Mouse (Mus musculus) stomach, embryonic 14.5 days (tissue): ENCODE data around the gene Med6. TPM values are rescaled to one million over a fixed set of nuclear protein-coding genes. Genes with fewer than 3 reads are reported as not detected.

Source experiments
- ATAC-seq: fragments of 200-750 bp; cut with Nextera tagmentation; 2 replicates; pipeline ENCODE4 v1.8.0; 2017; ENCODE audit warnings: low read depth, moderate TSS enrichment; ENCODE audit not compliant: insufficient number of reproducible peaks, insufficient read depth, low FRiP score
- H3K27ac ChIP-seq: fragments of 300-500 bp; sonication (generic); 2 replicates; pipeline ENCODE4 v1.5.1; 2014; ENCODE audit warnings: mild to moderate bottlenecking, low read length, moderate library complexity, mixed read lengths
- H3K27me3 ChIP-seq: fragments of 300-500 bp; sonication (generic); 2 replicates; pipeline ENCODE4 v1.6.1; 2014; ENCODE audit warnings: low read length, control low read depth, mixed read lengths; ENCODE audit not compliant: control insufficient read depth, insufficient read depth
- H3K36me3 ChIP-seq: fragments of 300-500 bp; sonication (generic); 2 replicates; pipeline ENCODE4 v1.6.1; 2014; ENCODE audit warnings: mild to moderate bottlenecking, control low read depth, low read length, moderate library complexity, mixed read lengths; ENCODE audit not compliant: control insufficient read depth, insufficient read depth
- H3K4me1 ChIP-seq: fragments of 300-500 bp; sonication (generic); 2 replicates; pipeline ENCODE4 v1.6.1; 2014; ENCODE audit warnings: low read length, control low read depth, mixed read lengths; ENCODE audit not compliant: control insufficient read depth, insufficient read depth
- H3K4me2 ChIP-seq: fragments of 300-500 bp; sonication (generic); replicated peaks from 2 replicates; pipeline ENCODE4 v1.6.1; 2014; ENCODE audit warnings: low read depth, low read length, control low read depth
- H3K4me3 ChIP-seq: fragments of 300-500 bp; sonication (generic); 2 replicates; pipeline ENCODE4 v1.5.1; 2014; ENCODE audit warnings: low read depth, low read length, control low read depth
- H3K9ac ChIP-seq: fragments of 300-500 bp; sonication (generic); replicated peaks from 2 replicates; pipeline ENCODE4 v1.6.1; 2014; ENCODE audit warnings: low read depth, mild to moderate bottlenecking, control low read depth, low read length, moderate library complexity, mixed read lengths
- H3K9me3 ChIP-seq: fragments of 300-500 bp; sonication (generic); 2 replicates; pipeline ENCODE4 v1.6.1; 2016; ENCODE audit warnings: low read depth, low read length, control low read depth; ENCODE audit not compliant: control insufficient read depth
- WGBS: fragments of 180-500 bp; shearing (Covaris S2); extraction: QIAGEN DNeasy Blood & Tissue Kit; methylation state at CpG from one replicate; pipeline ENCODE4 v1.1.7; 2014; 5-methylcytosine and 5-hydroxymethylcytosine counted together
- polyA plus RNA-seq: library from polyadenylated mRNA; unstranded; fragments of >200 nt; fragmentation: Nextera tagmentation; extraction: Ambion mirVana; gene quantifications from 2 replicates; pipeline ENCODE4 v1.2.1, GENCODE M21; 2014

Gene Med6
- polyA plus RNA-seq, 1 experiment from 2014 or later = 66.5 TPM

DNA sequence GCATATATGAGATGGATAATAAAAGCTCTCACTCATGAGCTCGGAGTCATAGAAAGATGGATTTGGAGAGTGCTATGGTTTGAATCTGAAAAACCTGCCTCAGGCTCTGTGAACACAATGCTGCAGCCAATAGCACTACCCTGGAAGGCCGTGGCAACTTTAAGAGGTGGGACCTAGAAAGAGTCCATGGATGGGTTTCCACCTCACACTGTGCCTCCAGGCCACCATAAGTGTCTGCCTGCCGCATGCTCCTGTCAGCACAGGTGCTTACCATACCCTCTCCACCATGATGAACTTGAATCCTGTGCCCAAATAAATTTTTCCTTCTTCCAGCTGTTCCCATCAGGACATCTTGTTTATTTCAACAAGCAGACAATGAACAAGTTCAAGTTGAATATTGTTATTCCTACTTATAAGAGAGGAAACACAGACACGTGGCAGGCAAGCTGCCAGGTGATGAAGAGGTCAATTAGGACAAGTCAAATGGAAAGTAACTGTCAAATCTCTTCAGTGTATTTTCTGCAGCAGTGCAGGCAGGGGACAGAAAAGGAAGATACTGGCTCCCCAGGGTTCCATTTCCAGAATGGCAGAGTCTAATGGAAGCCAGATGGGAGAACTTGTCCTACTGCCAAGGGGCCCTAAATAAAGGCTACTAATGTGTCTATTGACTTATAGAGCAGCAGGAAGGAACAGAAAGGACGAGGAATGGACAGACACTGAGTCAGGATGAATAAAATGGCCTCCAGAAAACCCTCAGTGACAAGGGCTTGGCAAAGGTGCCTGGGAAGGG is 10.4 kb upstream of the Med6 start:
- ATAC-seq = no peak
- H3K27ac ChIP-seq = no peak overlapping the region
- H3K4me3 ChIP-seq = no peak overlapping the region
- WGBS = 60% methylated on average over 5 of the region's 5 CpGs
- no peaks in the 10 kb centered on the region for H3K4me1 ChIP-seq
- no peaks in the 10 kb centered on the region for H3K36me3 ChIP-seq
- no peak overlapping the region for H3K4me2 ChIP-seq
- no peaks in the 10 kb centered on the region for H3K27me3 ChIP-seq
- no peak overlapping the region for H3K9ac ChIP-seq
- no peaks in the 10 kb centered on the region for H3K9me3 ChIP-seq

GRCm38 (mm10) chr12:81596547-81597262 is 1.9 kb upstream of the Med6 start:
- Histone ChIP-seq H3K4me1 (peaks cover 4% of the 10 kb centered on the region; the same call in 1 of the 2 replicates), H3K9ac (no peak overlapping the region), H3K9me3 (no peaks in the 10 kb centered on the region), H3K4me3 (no peak overlapping the region), H3K36me3 (no peaks in the 10 kb centered on the region), H3K27me3 (no peaks in the 10 kb centered on the region), H3K27ac (no peak overlapping the region), H3K4me2 (no peak overlapping the region)
- no peak for ATAC-seq
- WGBS = 83% methylated on average over 8 of the region's 8 CpGs

GRCm38 (mm10) chr12:81568374-81568773 is 26.4 kb downstream of the Med6 start, which contains the start of gene Adam21:
Gene Adam21, minus strand, starts transcription at chr12:81568474.
- no peak for ATAC-seq
- no peaks in the 10 kb centered on the region for H3K27me3 ChIP-seq
- H3K4me2 ChIP-seq = no peak within 1 kb of the TSS
- H3K4me3 ChIP-seq = no peak within 1 kb of the TSS
- no peaks in the 10 kb centered on the region for H3K9me3 ChIP-seq
- H3K9ac ChIP-seq = no peak within 1 kb of the TSS
- WGBS = 79% methylated on average over 1 of the region's 1 CpGs
- H3K27ac ChIP-seq = no peak within 1 kb of the TSS
- H3K4me1 ChIP-seq = no peaks in the 10 kb centered on the region
- H3K36me3 ChIP-seq = no peaks in the 10 kb centered on the region

DNA sequence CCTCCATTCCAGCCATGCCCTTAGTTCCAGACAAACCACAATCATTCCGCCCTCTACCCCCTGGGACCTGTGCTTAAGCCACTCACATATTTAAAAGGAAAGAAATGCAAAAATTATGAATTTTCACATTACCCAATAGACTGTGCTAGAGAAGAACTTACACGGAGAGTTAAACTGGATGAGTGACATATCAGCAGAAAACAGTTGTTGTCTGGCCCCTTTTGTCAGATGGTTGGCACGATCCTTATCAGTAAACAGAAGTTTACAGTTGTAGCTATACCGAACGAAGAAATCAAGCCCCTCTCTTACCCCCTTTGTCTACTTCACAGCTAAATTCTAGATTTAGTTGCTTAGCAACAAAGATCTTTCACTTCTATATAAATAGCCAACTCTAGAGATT is 26.9 kb downstream of the Med6 start:
- no peak overlapping the region for H3K4me2 ChIP-seq
- ATAC-seq = no peak
- no peaks in the 10 kb centered on the region for H3K36me3 ChIP-seq
- H3K4me1 ChIP-seq = no peaks in the 10 kb centered on the region
- H3K9me3 ChIP-seq = no peaks in the 10 kb centered on the region
- no peak overlapping the region for H3K4me3 ChIP-seq
- H3K27me3 ChIP-seq = no peaks in the 10 kb centered on the region
- no peak overlapping the region for H3K27ac ChIP-seq
- WGBS = 87% methylated on average over 5 of the region's 5 CpGs
- H3K9ac ChIP-seq = no peak overlapping the region

DNA sequence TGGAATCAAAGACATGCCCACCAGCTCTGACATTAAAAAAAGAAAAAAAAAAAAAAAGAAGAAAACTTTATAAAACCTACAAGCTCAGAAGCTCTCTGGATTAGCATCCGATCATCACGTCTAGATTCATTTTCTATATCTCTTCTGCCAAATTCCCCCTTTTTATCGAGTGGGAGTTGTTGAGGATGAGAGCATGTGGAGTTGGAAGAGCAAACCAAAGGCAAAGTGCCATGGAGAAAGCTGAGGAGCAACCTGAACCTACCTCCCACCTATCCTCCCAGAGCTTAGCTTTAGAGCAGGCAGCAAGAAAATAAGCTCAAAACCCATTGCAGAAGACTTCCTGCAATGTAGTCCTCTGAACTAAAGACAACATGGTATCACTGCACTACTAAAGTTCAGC is 30.6 kb downstream of the Med6 start:
- Histone ChIP-seq H3K27ac (no peak overlapping the region), H3K9me3 (no peaks in the 10 kb centered on the region), H3K4me2 (no peak overlapping the region), H3K9ac (no peak overlapping the region), H3K4me3 (no peak overlapping the region), H3K27me3 (no peaks in the 10 kb centered on the region), H3K4me1 (no peaks in the 10 kb centered on the region), H3K36me3 (no peaks in the 10 kb centered on the region)
- no peak for ATAC-seq
- 96% methylated on average over 3 of the region's 3 CpGs for WGBS

DNA sequence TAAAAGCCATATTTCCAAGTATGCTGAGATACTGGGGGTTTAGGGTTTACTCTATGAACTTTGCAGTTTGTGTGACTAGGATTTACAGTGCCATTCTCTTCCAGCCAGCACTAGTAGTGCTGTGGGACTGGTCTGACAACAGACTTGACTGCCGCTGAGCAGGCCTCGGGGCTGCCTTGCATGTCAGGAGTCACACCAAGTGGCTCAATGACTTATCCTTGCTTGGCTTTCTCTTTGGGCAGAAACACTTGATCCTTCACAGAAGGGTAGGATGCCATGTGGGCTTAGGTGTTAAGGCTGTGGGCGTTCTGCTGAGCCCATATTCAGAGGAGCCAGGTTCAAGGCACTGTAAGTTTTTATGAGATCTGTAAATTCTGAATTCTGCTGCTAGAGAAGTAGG is 45.5 kb downstream of the Med6 start:
- no peaks in the 10 kb centered on the region for H3K4me1 ChIP-seq
- WGBS = 84% methylated on average over 3 of the region's 3 CpGs
- no peak overlapping the region for H3K4me2 ChIP-seq
- no peak overlapping the region for H3K9ac ChIP-seq
- no peak overlapping the region for H3K27ac ChIP-seq
- H3K9me3 ChIP-seq = no peaks in the 10 kb centered on the region
- no peaks in the 10 kb centered on the region for H3K27me3 ChIP-seq
- no peak for ATAC-seq
- no peaks in the 10 kb centered on the region for H3K36me3 ChIP-seq
- H3K4me3 ChIP-seq = no peak overlapping the region

GRCm38 (mm10) chr12:81547163-81547562 is 47.6 kb downstream of the Med6 start:
- WGBS = 64% methylated on average over 4 of the region's 4 CpGs
- H3K4me2 ChIP-seq = no peak overlapping the region
- no peaks in the 10 kb centered on the region for H3K4me1 ChIP-seq
- H3K27ac ChIP-seq = no peak overlapping the region
- no peaks in the 10 kb centered on the region for H3K27me3 ChIP-seq
- H3K9ac ChIP-seq = no peak overlapping the region
- no peaks in the 10 kb centered on the region for H3K9me3 ChIP-seq
- no peak overlapping the region for H3K4me3 ChIP-seq
- ATAC-seq = no peak
- no peaks in the 10 kb centered on the region for H3K36me3 ChIP-seq

DNA sequence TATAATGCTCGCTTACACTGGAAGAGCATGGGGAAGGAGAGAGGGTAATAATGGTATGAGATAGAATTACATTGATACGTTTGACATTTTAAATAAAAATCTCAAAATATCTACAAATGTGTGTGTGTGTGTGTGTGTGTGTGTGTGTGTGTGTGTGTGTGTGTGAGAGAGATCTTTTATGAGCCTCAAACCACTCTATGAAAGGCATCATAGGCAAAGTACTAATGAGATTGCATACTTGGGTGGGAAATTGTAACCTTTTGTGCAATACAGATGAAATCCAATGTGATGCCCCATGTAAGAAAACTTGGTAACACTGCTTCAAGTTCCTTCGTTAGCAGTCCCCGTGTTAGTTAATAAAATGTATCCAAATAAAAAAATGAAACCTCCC is 61.8 kb downstream of the Med6 start:
- Histone ChIP-seq H3K9ac (no peak overlapping the region; the same call in 1 of the 2 replicates), H3K9me3 (no peaks in the 10 kb centered on the region), H3K4me1 (no peaks in the 10 kb centered on the region), H3K4me3 (peak overlapping the region; percentile 88), H3K27me3 (no peaks in the 10 kb centered on the region), H3K27ac (no peak overlapping the region), H3K36me3 (no peaks in the 10 kb centered on the region), H3K4me2 (peak overlapping the region; percentile 53)
- no peak for ATAC-seq
- 42% methylated on average over 4 of the region's 4 CpGs for WGBS
